Mouse (Mus musculus): ENCODE measurements around the gene Osgep. TPM values are rescaled to one million over a fixed set of nuclear protein-coding genes. Genes with fewer than 3 reads are reported as not detected.

The Osgep gene
- total and polyA plus RNA-seq, 3 experiments = 29.3 to 117 (median 29.9) TPM

DNA sequence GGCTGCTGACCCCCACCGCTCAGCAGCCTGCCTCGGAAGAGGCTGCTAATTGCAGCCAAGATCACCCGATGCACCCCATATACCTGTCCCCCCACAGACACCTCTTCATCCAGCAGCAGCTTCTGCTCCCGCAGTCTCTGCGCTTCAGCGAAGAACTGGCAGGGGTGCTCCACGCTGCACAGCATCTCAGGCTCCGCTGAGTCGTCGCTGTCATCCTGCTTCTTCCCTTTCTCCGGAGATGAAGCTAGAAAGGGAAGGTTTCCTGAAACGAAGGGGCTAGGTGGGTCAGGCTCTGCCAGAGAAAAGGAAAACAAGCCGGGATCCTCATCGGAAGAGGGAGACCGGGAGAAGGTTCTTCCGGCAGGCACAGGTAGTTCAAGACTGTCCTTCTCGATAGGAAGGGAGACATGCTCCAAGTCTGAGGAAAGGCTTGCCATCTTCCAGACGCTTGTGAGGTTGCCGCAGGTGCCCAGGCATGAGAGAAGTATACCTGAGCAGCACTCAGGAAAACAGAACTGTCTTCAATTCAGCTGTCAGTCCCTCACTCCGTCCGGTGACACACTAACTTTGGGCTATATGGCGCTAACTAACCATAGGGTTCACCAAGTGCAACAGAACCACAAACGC is 27.8 kb downstream of the Osgep start:
- ATAC-seq (ENCODE audit: extremely low read depth, insufficient number of reproducible peaks, low FRiP score, poor library complexity, severe bottlenecking) (no peak), DNase-seq (ENCODE audit: low spot score) (no peak)
- H3K4me3 ChIP-seq (ENCODE audit: low read depth, low read length) = no peak overlapping the region
- peaks cover 6% of the 10 kb centered on the region; the same call in 1 of the 2 replicates for H3K9me3 ChIP-seq (replicated peaks)
- H3K27me3 ChIP-seq (ENCODE audit: insufficient read depth, low read length) = peaks cover 29% of the 10 kb centered on the region
- H3K4me1 ChIP-seq (ENCODE audit: insufficient read depth, low read depth, low read length) = no peaks in the 10 kb centered on the region
- H3K36me3 ChIP-seq (replicated peaks) = no peaks in the 10 kb centered on the region
- no peak for TF ChIP-seq TAL1 (conservative IDR thresholded peaks at IDR 0.05; ENCODE audit: low read depth, low read length)
- no peak for TF ChIP-seq CTCF (IDR thresholded peaks at IDR 0.05; ENCODE audit: low read depth, low read length)
- no peak for TF ChIP-seq GATA2 (IDR thresholded peaks at IDR 0.05; ENCODE audit: borderline replicate concordance, low read depth, low read length)
- no peak for TF ChIP-seq GATA1 (IDR thresholded peaks at IDR 0.05; ENCODE audit: borderline replicate concordance, low read length)
- no peak for TF ChIP-seq POLR2AphosphoS5 (IDR thresholded peaks at IDR 0.05; ENCODE audit: insufficient replicate concordance, low read depth, low read length)

DNA sequence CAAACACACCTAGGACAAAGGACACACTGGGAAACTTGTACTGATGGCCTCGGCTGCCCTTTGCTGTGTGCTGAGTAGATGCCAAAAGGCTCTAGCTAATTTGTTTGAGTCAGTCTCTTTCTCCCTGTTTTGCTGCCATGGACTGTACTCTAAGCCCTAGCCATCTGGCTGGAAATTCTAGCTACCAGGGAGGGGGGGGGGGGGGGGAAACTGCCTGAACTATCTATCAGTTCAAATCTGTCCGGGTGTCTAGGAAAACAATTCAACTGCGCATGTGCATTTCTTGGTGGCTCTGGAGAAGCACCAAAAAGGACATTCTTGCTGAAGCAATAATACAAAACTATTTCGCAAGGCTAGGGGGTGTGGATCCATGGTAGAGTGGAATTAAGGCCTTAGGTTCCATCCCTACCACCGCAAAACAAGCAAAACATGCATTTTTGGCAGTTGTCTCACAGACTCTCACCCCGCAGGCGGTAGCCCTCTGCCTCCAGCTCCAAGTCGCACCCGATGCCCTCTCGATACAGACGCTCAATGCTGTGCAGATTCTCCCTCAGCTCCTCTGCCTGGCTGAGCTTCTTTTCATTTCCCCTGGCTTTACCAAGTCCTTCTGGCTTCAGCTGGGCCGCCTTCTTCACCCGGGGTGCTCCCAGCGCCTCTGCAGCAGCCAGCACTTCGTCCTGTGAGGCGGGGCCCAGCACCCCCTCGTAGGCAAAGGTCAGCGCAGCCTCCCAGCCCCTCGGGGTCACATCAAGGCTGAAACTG is 28.5 kb downstream of the Osgep start:
- Histone ChIP-seq H3K4me1 (ENCODE audit: insufficient read depth, low read depth, low read length) (peaks cover 2% of the 10 kb centered on the region; the same call in 1 of the 2 replicates), H3K9me3 (replicated peaks) (peaks cover 6% of the 10 kb centered on the region; the same call in 1 of the 2 replicates), H3K4me3 (ENCODE audit: low read depth, low read length) (no peak overlapping the region), H3K36me3 (replicated peaks) (no peaks in the 10 kb centered on the region), H3K27me3 (ENCODE audit: insufficient read depth, low read length) (peaks cover 32% of the 10 kb centered on the region)
- no peak for DNase-seq (ENCODE audit: low spot score)
- ATAC-seq (ENCODE audit: extremely low read depth, insufficient number of reproducible peaks, low FRiP score, poor library complexity, severe bottlenecking) = no peak
- no peak for TF ChIP-seq GATA1 (IDR thresholded peaks at IDR 0.05; ENCODE audit: borderline replicate concordance, low read length)
- no peak for TF ChIP-seq GATA2 (IDR thresholded peaks at IDR 0.05; ENCODE audit: borderline replicate concordance, low read depth, low read length)
- no peak for TF ChIP-seq TAL1 (conservative IDR thresholded peaks at IDR 0.05; ENCODE audit: low read depth, low read length)
- TF ChIP-seq CTCF (IDR thresholded peaks at IDR 0.05; ENCODE audit: low read depth, low read length) = no peak
- TF ChIP-seq POLR2AphosphoS5 (IDR thresholded peaks at IDR 0.05; ENCODE audit: insufficient replicate concordance, low read depth, low read length) = no peak

DNA sequence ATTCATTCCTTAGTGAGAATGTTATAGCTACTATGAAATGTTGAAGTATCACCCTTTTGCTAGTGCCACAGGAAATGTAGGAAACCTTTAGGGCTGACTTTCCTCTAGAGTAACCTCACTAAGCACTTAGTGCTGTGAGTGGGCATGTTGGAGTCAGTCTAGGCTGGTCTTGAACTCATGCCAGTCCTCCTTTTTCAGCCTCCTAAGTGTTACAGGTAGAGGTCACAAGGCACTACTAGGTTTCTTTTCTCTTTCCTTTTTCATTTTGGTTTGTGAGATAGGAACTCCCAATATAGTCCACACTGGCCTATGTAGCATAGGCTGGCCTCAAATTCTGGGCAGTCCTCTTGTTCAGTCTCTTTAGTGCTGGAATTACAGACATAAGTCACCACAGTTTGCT is 29.3 kb downstream of the Osgep start:
- TF ChIP-seq CTCF (IDR thresholded peaks at IDR 0.05; ENCODE audit: low read depth, low read length) (no peak), GATA2 (IDR thresholded peaks at IDR 0.05; ENCODE audit: borderline replicate concordance, low read depth, low read length) (no peak), TAL1 (conservative IDR thresholded peaks at IDR 0.05; ENCODE audit: low read depth, low read length) (no peak), POLR2AphosphoS5 (IDR thresholded peaks at IDR 0.05; ENCODE audit: insufficient replicate concordance, low read depth, low read length) (no peak), GATA1 (IDR thresholded peaks at IDR 0.05; ENCODE audit: borderline replicate concordance, low read length) (no peak)
- no peak for DNase-seq (ENCODE audit: low spot score)
- no peak for ATAC-seq (ENCODE audit: extremely low read depth, insufficient number of reproducible peaks, low FRiP score, poor library complexity, severe bottlenecking)
- Histone ChIP-seq H3K36me3 (replicated peaks) (no peaks in the 10 kb centered on the region), H3K4me3 (ENCODE audit: low read depth, low read length) (no peak overlapping the region), H3K4me1 (ENCODE audit: insufficient read depth, low read depth, low read length) (peaks cover 2% of the 10 kb centered on the region; the same call in 1 of the 2 replicates), H3K27me3 (ENCODE audit: insufficient read depth, low read length) (peaks cover 32% of the 10 kb centered on the region), H3K9me3 (replicated peaks) (peaks cover 2% of the 10 kb centered on the region; the same call in 1 of the 2 replicates)

GRCm38 (mm10) chr14:50892541-50893459 is 31.9 kb downstream of the Osgep start:
- Histone ChIP-seq H3K36me3 (replicated peaks) (no peaks in the 10 kb centered on the region), H3K4me3 (ENCODE audit: low read depth, low read length) (no peak overlapping the region), H3K4me1 (ENCODE audit: insufficient read depth, low read depth, low read length) (peaks cover 2% of the 10 kb centered on the region; the same call in 1 of the 2 replicates), H3K9me3 (replicated peaks) (no peaks in the 10 kb centered on the region), H3K27me3 (ENCODE audit: insufficient read depth, low read length) (peaks cover 29% of the 10 kb centered on the region)
- ATAC-seq (ENCODE audit: extremely low read depth, insufficient number of reproducible peaks, low FRiP score, poor library complexity, severe bottlenecking) (no peak), DNase-seq (ENCODE audit: low spot score) (no peak)
- TF ChIP-seq TAL1 (conservative IDR thresholded peaks at IDR 0.05; ENCODE audit: low read depth, low read length) (no peak), GATA1 (IDR thresholded peaks at IDR 0.05; ENCODE audit: borderline replicate concordance, low read length) (no peak), CTCF (IDR thresholded peaks at IDR 0.05; ENCODE audit: low read depth, low read length) (no peak), POLR2AphosphoS5 (IDR thresholded peaks at IDR 0.05; ENCODE audit: insufficient replicate concordance, low read depth, low read length) (no peak), GATA2 (IDR thresholded peaks at IDR 0.05; ENCODE audit: borderline replicate concordance, low read depth, low read length) (no peak)

- ATAC-seq (ENCODE audit: extremely low read depth, insufficient number of reproducible peaks, low FRiP score, poor library complexity, severe bottlenecking) (no peak), DNase-seq (ENCODE audit: low spot score) (no peak)
- Histone ChIP-seq H3K36me3 (replicated peaks) (no peaks in the 10 kb centered on the region), H3K4me3 (ENCODE audit: low read depth, low read length) (no peak overlapping the region), H3K9me3 (replicated peaks) (no peaks in the 10 kb centered on the region), H3K4me1 (ENCODE audit: insufficient read depth, low read depth, low read length) (peaks cover 2% of the 10 kb centered on the region; the same call in 1 of the 2 replicates), H3K27me3 (ENCODE audit: insufficient read depth, low read length) (peaks cover 29% of the 10 kb centered on the region)
- no peak for TF ChIP-seq GATA2 (IDR thresholded peaks at IDR 0.05; ENCODE audit: borderline replicate concordance, low read depth, low read length)
- TF ChIP-seq POLR2AphosphoS5 (IDR thresholded peaks at IDR 0.05; ENCODE audit: insufficient replicate concordance, low read depth, low read length) = no peak
- no peak for TF ChIP-seq GATA1 (IDR thresholded peaks at IDR 0.05; ENCODE audit: borderline replicate concordance, low read length)
- TF ChIP-seq TAL1 (conservative IDR thresholded peaks at IDR 0.05; ENCODE audit: low read depth, low read length) = no peak
- TF ChIP-seq CTCF (IDR thresholded peaks at IDR 0.05; ENCODE audit: low read depth, low read length) = no peak
Measured at GRCm38 (mm10) chr14:50892091-50892490, 32.6 kb downstream of the Osgep start.
